Mouse (Mus musculus): ENCODE data around the gene Atf6b. TPM values are rescaled to one million over a fixed set of nuclear protein-coding genes. Genes with fewer than 3 reads are reported as not detected.
A peak's percentile ranks its signal among the peaks of the same experiment; 100 is the strongest.

Gene Atf6b
- polyA plus RNA-seq, 1 experiment from 2014 or later = 39.9 TPM

DNA sequence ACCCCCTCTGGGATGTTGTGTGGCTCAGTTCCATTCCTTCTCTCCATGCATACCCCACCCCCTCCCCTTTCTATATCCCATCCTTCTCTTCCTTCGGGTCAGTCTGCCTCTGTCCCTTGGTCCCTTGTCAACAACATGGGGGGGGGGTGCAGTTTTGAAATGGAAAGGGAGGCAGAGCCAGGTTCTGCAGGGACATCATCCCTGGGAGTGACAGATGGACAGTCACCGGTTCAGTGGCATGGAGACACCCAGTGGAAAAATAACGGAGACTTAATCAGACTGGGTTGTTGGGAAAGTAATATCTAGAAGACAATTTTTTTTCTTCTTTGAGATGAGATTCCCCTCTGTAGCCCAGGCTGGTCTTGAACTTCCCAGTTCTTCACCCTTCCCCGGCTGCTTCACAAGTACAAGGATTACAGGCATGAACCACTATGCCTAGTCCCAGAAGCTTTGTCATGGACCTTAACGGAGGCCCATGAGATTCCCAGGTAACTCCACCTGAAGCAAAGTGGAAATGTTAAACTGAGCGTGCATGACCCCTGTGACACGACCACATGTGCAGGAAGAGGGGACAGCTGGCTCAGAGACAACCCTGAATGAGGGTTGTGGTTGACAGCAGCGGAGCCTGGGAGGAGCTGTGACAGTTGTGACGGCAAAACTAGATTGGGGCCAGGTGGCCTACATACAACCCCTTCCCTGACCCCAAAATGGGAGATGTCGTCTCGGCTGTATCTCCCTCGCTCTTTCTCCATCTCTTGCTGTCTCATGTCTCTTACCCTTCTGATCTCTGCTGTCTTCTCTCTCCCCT lies 16.9 kb upstream of the Atf6b start:
- no peak overlapping the region for H3K27ac ChIP-seq (ENCODE audit: low read depth, low read length)
- H3K36me3 ChIP-seq (ENCODE audit: control insufficient read depth, insufficient read depth, low read length) = peaks cover 4% of the 10 kb centered on the region; the same call in 1 of the 2 replicates
- no peaks in the 10 kb centered on the region for H3K9me3 ChIP-seq (ENCODE audit: control insufficient read depth, low read length)
- peaks cover 36% of the 10 kb centered on the region for H3K4me1 ChIP-seq (replicated peaks; ENCODE audit: control insufficient read depth, insufficient read depth, low read length)
- DNase-seq (ENCODE audit: low spot score) = no peak
- peak overlapping the region; percentile 33; the same call in 1 of the 2 replicates for H3K4me3 ChIP-seq (ENCODE audit: low read depth, low read length)
- peaks cover 48% of the 10 kb centered on the region for H3K27me3 ChIP-seq (replicated peaks; ENCODE audit: control insufficient read depth, insufficient read depth, low read length)
- peak overlapping the region; percentile 58; the same call in 1 of the 2 replicates for H3K4me2 ChIP-seq
- ATAC-seq (replicated peaks; ENCODE audit: low FRiP score) = no peak
- WGBS = 14% methylated on average over 12 of the region's 12 CpGs
- H3K9ac ChIP-seq (ENCODE audit: low read depth, low read length) = no peak overlapping the region

GRCm38 (mm10) chr17:34630761-34631301 lies 16.1 kb upstream of the Atf6b start:
- Histone ChIP-seq H3K4me2 (peak overlapping the region; percentile 58), H3K9ac (ENCODE audit: low read depth, low read length) (peak overlapping the region; percentile 31), H3K27me3 (replicated peaks; ENCODE audit: control insufficient read depth, insufficient read depth, low read length) (peaks cover 48% of the 10 kb centered on the region), H3K9me3 (ENCODE audit: control insufficient read depth, low read length) (no peaks in the 10 kb centered on the region), H3K36me3 (ENCODE audit: control insufficient read depth, insufficient read depth, low read length) (no peaks in the 10 kb centered on the region), H3K27ac (ENCODE audit: low read depth, low read length) (no peak overlapping the region), H3K4me1 (replicated peaks; ENCODE audit: control insufficient read depth, insufficient read depth, low read length) (peaks cover 36% of the 10 kb centered on the region), H3K4me3 (ENCODE audit: low read depth, low read length) (peak overlapping the region; percentile 33)
- WGBS = 4% methylated on average over 46 of the region's 48 CpGs
- ATAC-seq (replicated peaks; ENCODE audit: low FRiP score) (no peak), DNase-seq (ENCODE audit: low spot score) (no peak)

GRCm38 (mm10) chr17:34631647-34632046 lies 15.3 kb upstream of the Atf6b start:
- Histone ChIP-seq H3K27me3 (replicated peaks; ENCODE audit: control insufficient read depth, insufficient read depth, low read length) (peaks cover 48% of the 10 kb centered on the region), H3K9me3 (ENCODE audit: control insufficient read depth, low read length) (no peaks in the 10 kb centered on the region), H3K4me1 (replicated peaks; ENCODE audit: control insufficient read depth, insufficient read depth, low read length) (peaks cover 32% of the 10 kb centered on the region), H3K27ac (ENCODE audit: low read depth, low read length) (no peak overlapping the region), H3K4me2 (peak overlapping the region; percentile 69), H3K9ac (ENCODE audit: low read depth, low read length) (no peak overlapping the region), H3K4me3 (ENCODE audit: low read depth, low read length) (peak overlapping the region; percentile 41), H3K36me3 (ENCODE audit: control insufficient read depth, insufficient read depth, low read length) (no peaks in the 10 kb centered on the region)
- DNase-seq (ENCODE audit: low spot score) = no peak
- no peak for ATAC-seq (replicated peaks; ENCODE audit: low FRiP score)
- WGBS = 9% methylated on average over 12 of the region's 12 CpGs

- Histone ChIP-seq H3K4me1 (replicated peaks; ENCODE audit: control insufficient read depth, insufficient read depth, low read length) (peaks cover 32% of the 10 kb centered on the region), H3K9me3 (ENCODE audit: control insufficient read depth, low read length) (no peaks in the 10 kb centered on the region), H3K9ac (ENCODE audit: low read depth, low read length) (no peak overlapping the region), H3K4me2 (peak overlapping the region; percentile 69), H3K27ac (ENCODE audit: low read depth, low read length) (no peak overlapping the region), H3K27me3 (replicated peaks; ENCODE audit: control insufficient read depth, insufficient read depth, low read length) (peaks cover 48% of the 10 kb centered on the region), H3K36me3 (ENCODE audit: control insufficient read depth, insufficient read depth, low read length) (no peaks in the 10 kb centered on the region), H3K4me3 (ENCODE audit: low read depth, low read length) (peak overlapping the region; percentile 41)
- no peak for DNase-seq (ENCODE audit: low spot score)
- peak; percentile 22; the same call in 1 of the 2 replicates for ATAC-seq (replicated peaks; ENCODE audit: low FRiP score)
- under 1% methylated on average over 26 of the region's 26 CpGs for WGBS
Observed at GRCm38 (mm10) chr17:34632261-34632691, 14.7 kb upstream of the Atf6b start.

DNA sequence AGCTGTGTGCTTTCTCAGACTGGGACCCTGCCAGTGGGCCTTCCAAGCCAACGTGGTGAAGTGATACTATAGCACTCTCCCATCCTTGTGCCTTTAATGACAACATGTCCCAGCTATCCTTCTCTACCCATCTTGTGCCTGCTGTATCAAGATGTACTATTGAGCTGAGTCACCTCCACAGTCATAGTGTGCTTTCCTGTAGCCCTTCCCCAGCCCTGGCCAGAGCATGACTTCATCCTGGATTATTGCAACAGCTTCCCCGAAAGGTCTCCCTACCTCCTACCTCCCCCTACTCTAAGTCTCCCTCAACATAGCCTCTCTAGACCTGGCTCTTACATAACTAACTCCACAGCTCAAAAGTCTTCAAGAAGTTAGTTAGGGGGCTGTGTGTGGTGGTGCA lies 11.3 kb upstream of the Atf6b start:
- Histone ChIP-seq H3K9ac (ENCODE audit: low read depth, low read length) (no peak overlapping the region), H3K4me2 (no peak overlapping the region), H3K4me3 (ENCODE audit: low read depth, low read length) (no peak overlapping the region), H3K27ac (ENCODE audit: low read depth, low read length) (no peak overlapping the region), H3K4me1 (replicated peaks; ENCODE audit: control insufficient read depth, insufficient read depth, low read length) (peaks cover 15% of the 10 kb centered on the region), H3K36me3 (ENCODE audit: control insufficient read depth, insufficient read depth, low read length) (no peaks in the 10 kb centered on the region), H3K27me3 (replicated peaks; ENCODE audit: control insufficient read depth, insufficient read depth, low read length) (peaks cover 23% of the 10 kb centered on the region), H3K9me3 (ENCODE audit: control insufficient read depth, low read length) (no peaks in the 10 kb centered on the region)
- DNase-seq (ENCODE audit: low spot score) (no peak), ATAC-seq (replicated peaks; ENCODE audit: low FRiP score) (no peak)
- 62% methylated on average over 2 of the region's 2 CpGs for WGBS

DNA sequence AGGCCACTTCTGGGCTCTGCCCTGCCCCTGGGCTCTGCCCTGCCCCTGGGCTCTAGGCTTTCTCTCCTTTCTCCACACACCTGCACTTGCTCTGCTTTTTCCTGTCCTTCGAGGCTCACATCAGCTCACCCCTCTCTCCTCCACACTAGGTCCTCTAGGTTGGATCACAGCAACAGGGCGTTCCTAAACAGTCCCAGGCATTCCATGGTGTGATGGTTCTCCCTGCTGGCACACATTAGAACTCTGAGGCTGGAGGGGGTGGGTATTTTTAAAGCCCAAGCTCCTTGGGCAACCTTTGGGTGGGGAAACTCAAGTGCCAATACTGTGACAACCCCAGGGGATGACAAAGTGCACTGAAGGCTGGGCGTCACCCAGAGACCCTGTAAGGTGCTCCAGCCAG lies 9.5 kb upstream of the Atf6b start:
- no peak overlapping the region for H3K4me2 ChIP-seq
- DNase-seq (ENCODE audit: low spot score) (no peak), ATAC-seq (replicated peaks; ENCODE audit: low FRiP score) (no peak)
- H3K9ac ChIP-seq (ENCODE audit: low read depth, low read length) = no peak overlapping the region
- peaks cover under 1% of the 10 kb centered on the region for H3K4me1 ChIP-seq (replicated peaks; ENCODE audit: control insufficient read depth, insufficient read depth, low read length)
- H3K27me3 ChIP-seq (replicated peaks; ENCODE audit: control insufficient read depth, insufficient read depth, low read length) = peaks cover 5% of the 10 kb centered on the region
- H3K9me3 ChIP-seq (ENCODE audit: control insufficient read depth, low read length) = no peaks in the 10 kb centered on the region
- H3K36me3 ChIP-seq (ENCODE audit: control insufficient read depth, insufficient read depth, low read length) = no peaks in the 10 kb centered on the region
- no peak overlapping the region for H3K27ac ChIP-seq (ENCODE audit: low read depth, low read length)
- WGBS = 70% methylated on average over 3 of the region's 3 CpGs
- no peak overlapping the region for H3K4me3 ChIP-seq (ENCODE audit: low read depth, low read length)

DNA sequence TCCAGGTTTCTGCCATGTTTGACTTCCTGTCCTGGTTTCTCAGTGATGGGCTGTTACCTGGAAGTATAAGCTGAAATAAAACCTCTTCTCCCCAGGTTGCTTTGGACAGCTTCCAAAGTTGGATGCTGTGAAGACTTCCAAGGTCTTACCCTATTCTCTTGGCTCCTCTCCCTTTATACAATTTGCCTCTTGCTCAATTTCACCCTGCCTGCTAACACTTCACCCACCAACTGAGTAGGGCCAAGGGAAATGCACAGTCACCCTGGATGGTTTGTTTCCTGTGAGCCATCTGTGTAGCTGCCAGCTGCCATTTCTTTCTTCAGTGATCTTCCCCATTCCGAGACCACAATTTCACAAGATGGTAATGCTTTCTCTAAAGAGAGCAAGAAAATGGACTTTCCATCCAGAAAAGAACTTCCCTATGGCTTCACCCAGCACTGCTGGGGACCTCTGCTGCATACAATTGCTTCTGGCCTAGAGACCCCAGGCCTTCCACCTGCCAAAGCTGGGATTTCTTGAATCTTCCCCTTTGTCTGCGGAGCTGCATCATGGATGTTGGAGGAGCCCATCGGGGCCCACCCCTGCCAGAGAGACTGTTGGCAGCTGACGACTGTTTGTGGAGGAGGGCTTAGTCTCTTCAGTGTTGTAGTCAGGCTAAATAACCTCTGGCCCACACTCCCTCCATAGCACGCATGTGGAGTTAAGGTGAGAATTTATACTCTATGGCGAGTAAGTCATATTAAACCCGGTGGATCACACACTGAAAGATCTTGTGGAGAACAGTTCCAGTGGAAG lies 7.3 kb upstream of the Atf6b start:
- 74% methylated on average over 7 of the region's 7 CpGs for WGBS
- Histone ChIP-seq H3K9ac (ENCODE audit: low read depth, low read length) (no peak overlapping the region), H3K4me3 (ENCODE audit: low read depth, low read length) (no peak overlapping the region), H3K4me2 (no peak overlapping the region), H3K27me3 (replicated peaks; ENCODE audit: control insufficient read depth, insufficient read depth, low read length) (no peaks in the 10 kb centered on the region), H3K36me3 (ENCODE audit: control insufficient read depth, insufficient read depth, low read length) (no peaks in the 10 kb centered on the region), H3K9me3 (ENCODE audit: control insufficient read depth, low read length) (no peaks in the 10 kb centered on the region), H3K4me1 (replicated peaks; ENCODE audit: control insufficient read depth, insufficient read depth, low read length) (no peaks in the 10 kb centered on the region), H3K27ac (ENCODE audit: low read depth, low read length) (no peak overlapping the region)
- DNase-seq (ENCODE audit: low spot score) = no peak
- no peak for ATAC-seq (replicated peaks; ENCODE audit: low FRiP score)

DNA sequence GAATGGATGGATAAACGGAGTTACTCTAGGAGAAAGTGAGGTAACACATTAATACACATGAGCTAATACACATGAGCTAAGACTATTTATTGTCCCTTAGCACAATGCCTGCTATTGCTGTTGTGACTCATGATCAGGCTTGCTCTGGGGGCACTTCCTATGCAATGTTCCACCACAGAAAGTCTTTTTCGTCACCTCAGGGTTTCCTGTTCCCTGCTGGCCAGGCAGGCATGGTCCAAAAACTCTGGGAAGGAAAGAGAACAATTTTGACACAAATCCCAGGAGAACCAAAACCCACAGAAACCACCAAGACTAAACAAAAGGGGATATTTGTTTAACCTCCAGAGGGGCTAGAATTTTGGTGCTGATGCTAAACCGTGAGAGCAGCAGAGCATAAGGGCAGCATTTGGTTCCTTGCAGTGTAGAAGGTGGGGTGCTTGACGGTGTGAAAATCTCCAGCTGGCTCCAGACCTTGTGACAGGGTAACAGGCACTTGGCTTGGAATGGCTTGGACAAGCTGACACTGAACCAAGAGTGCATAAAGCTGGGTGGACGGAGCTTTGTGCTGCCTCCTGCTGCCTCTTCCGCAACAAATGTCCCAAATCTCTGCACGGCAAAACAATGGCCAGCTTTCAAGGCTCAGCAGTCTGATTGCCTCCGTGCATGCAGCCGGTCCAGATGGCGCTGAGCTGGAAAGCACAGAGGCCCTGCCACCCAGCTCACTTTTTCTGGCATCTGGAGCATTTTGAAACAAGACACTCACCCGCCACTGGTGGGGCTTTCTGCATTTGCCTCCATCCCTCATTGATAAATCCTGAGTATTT lies 6.0 kb upstream of the Atf6b start:
- WGBS = 33% methylated on average over 11 of the region's 11 CpGs
- no peak overlapping the region for H3K4me3 ChIP-seq (ENCODE audit: low read depth, low read length)
- no peak overlapping the region for H3K9ac ChIP-seq (ENCODE audit: low read depth, low read length)
- no peak overlapping the region for H3K27ac ChIP-seq (ENCODE audit: low read depth, low read length)
- no peaks in the 10 kb centered on the region for H3K9me3 ChIP-seq (ENCODE audit: control insufficient read depth, low read length)
- DNase-seq (ENCODE audit: low spot score) = no peak
- H3K4me1 ChIP-seq (replicated peaks; ENCODE audit: control insufficient read depth, insufficient read depth, low read length) = peaks cover 7% of the 10 kb centered on the region
- no peak overlapping the region for H3K4me2 ChIP-seq
- H3K36me3 ChIP-seq (ENCODE audit: control insufficient read depth, insufficient read depth, low read length) = peaks cover under 1% of the 10 kb centered on the region; the same call in 1 of the 2 replicates
- no peak for ATAC-seq (replicated peaks; ENCODE audit: low FRiP score)
- H3K27me3 ChIP-seq (replicated peaks; ENCODE audit: control insufficient read depth, insufficient read depth, low read length) = no peaks in the 10 kb centered on the region

All from liver, embryonic 11.5 days (tissue).